Mouse (Mus musculus): ENCODE measurements at regions not wholly inside any gene's neighbourhood (a gene's known extent, or its start where the extent isn't known, plus 50 kb on each side); places are given as distances from the start of the nearest gene placed in this dataset.

DNA sequence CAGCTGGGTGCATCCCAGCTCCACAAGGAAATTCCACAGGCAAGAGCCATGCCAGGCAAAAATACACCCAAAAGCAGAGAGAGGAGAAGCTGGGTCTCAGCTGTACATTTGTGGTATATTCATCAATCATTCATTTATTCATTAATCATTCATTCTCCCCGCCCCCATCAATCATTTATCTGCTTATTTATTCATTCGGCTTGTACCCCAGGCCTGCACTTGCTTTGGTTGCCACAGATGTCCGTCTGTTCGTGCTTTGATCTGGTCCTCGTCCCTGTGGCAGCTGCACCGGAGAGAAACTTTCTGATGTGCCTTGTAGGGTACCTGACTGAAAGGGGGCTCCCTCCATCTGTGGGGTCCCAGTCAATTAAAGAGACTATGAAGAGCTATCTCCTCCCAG lies 87.2 kb upstream of the Pkdcc start:
- no peak for TF ChIP-seq CTCF (IDR thresholded peaks at IDR 0.05; ENCODE audit: insufficient read depth, low read depth, low read length)
- TF ChIP-seq POLR2A (IDR thresholded peaks at IDR 0.05; ENCODE audit: insufficient read depth, low read depth, low read length): no peak

Data from olfactory bulb, adult 2 months (tissue).